Mouse (Mus musculus): ENCODE results near the gene Snrpb.

Gene Snrpb

GRCm38 (mm10) chr2:130178706-130179506 is at the start of gene Snrpb:
Snrpb (minus strand) TSS chr2:130179403.
- peak; percentile 68 to 82 for DNase-seq (ENCODE audit: low spot score in 2 of 2)

DNA sequence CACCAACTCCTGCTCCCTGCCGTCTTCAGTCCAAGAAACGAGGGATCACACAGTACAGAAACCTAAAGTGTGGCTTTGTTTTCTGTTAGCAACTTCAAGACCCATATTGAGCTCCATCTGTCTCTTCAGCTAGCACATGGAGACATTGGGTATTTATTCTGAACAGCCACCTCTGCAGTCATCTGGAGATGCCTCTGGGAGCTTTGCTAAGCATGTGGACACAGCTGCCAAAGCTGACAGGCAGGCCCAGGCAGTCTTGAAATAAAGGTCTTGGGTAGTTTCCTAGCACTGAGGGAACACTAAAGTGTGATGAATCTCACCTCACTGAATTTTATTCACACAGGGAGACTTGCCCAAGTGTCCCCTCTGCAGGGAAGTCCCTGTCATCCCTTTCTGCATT is 32.4 kb upstream of the Snrpb start:
- no peak for DNase-seq (ENCODE audit: low spot score in 2 of 2)

DNA sequence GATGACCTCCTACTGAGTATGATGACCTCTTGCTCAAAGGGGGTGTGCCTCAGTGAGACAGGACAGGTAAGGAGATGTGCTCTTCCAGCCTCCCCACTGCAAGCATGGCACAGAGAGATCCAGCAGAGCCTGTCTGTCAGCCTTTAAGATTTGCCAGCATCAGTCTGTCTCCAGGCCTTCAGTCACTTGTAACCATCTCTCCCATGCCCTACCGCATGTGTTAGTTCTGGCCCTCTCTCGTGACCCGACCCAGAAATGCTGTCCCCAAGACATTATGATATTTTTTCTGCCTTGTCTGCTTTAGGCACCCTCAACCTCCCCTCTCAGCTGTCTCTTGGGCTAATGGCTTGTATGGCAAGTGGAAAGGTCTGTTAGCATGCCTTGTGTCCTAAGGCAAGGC is 30.4 kb upstream of the Snrpb start:
- no peak for DNase-seq (ENCODE audit: low spot score in 2 of 2)

GRCm38 (mm10) chr2:130207996-130208395 is 28.8 kb upstream of the Snrpb start:
- DNase-seq (ENCODE audit: low spot score in 2 of 2), result no peak

DNA sequence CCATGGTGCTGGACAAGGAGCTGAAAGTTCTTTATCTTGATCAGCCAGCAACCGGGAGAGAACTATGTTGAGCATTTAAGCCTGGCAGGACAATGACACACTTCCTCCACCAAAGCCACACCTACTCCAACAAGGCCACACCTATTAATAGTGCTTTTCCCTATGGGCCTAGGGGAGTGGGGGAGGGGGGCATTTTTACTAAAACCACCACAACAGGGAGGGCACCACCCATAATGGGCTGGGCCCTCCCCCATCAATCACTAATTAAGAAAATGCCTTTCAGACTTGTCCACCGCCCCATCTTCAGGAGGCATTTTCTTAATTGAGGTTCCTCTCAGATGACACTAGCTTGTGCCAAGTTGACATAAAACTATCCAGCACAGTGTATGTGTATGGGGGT is 28.2 kb upstream of the Snrpb start:
- DNase-seq (ENCODE audit: low spot score in 2 of 2), result no peak

- no peak for DNase-seq (ENCODE audit: low spot score in 2 of 2)
These were observed 21.8 kb upstream of the Snrpb start for GRCm38 (mm10) chr2:130200961-130201360.

DNA sequence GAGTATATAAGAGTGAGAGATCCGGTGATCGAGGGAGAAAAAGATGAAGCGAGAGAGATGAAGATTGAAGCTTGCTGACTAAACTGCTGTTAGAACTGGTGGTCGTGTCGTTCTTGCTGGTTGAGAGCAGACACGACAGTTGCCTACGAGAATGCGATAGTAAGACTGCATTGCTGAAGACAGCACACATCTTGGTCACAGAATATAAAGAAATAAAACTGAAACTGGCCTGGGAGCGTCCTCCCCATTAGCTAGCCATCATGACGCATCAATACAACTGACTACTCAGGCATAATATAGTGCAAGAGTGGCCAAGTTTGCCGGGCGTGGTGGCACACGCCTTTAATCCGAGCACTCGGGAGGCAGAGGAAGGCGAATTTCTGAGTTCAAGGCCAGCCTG is 15.7 kb upstream of the Snrpb start, which contains the start of gene Tmc2:
Gene Tmc2, plus strand, starts transcription at position 301 of the 400 bp plus-strand sequence.
- no peak for DNase-seq (ENCODE audit: low spot score in 2 of 2)

DNA sequence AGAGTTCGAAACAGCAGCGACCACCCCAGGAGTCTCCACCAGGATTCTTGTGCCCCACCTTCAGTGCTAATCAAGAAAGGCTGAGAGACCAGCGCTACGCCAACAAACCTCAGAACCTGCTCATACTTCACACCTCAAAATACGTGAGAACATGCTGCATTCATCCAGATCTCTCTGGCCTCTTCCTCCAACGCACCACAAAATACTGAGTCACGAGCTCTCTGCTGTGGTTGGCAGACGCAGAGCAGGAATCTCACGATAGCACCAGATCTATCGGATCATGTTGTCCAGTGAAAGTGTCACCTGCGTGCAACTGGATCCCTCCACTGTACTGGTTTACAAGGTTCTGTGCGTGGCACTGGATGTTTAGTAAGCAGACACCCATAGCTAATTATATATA is 9.2 kb upstream of the Snrpb start:
- no peak for DNase-seq (ENCODE audit: low spot score in 2 of 2)

DNA sequence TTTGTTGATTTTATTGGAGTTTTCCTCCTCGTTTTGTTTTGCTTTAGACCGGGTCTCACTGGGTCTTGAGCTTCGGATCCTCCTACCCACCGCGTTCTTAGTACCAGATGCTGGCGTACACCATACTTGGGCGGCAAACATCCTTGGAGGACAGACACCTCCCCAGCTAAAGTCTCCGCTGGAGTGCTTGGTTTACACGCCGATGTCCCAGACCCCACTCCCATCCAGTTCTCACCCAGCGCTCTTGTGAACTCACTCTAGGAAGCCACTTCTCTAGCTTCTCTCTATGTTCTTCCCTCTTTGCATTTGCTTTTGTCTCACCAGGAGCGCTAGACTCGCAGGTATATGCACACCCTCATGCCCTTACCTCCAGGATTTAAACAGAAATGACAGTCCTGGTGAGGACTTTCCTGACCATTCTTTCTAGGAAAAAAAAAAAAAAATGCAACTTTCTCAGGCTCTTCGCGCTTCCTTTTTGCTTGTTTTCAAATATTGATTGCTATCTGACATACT is 360 bp upstream of the Snrpb start:
- DNase-seq (ENCODE audit: low spot score in 2 of 2), result peak in 1 of 2 experiments; percentile 10

DNA sequence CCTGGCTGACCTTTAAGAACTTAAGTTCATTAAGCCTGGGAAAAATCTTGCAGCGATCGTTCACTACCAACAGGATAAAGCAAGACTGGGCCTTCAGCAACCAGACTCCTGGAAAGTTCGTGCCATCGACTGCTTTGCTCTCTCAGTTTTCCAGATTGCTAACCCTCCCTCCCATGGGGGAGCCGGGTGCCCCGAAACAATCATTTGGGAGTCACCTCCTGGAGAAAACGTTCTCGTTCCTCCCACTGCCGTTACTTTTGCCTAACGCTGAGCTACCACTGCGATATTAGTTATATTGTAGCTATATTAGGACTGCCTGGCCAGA is 860 bp downstream of the Snrpb start:
- no peak for DNase-seq (ENCODE audit: low spot score in 2 of 2)

DNA sequence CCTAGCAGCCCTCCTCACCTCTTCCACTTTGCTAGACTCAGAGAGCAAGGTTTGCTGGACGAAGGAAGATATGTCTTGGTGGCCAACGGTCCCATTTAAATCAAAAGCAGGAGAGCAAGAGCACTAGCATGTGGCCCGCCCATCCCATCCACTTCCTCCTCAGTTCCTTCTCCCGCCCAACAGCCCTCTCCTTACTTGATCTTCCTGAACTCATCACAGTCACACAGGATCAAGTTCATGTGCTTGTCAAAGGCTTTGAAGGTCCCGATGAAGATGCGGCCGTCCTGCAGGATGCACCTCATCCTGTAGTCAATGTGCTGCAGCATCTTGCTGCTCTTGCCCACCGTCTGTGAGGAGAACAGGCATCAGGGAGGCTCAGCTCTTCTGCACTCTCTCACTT is 2.4 kb downstream of the Snrpb start:
- DNase-seq (ENCODE audit: low spot score in 2 of 2), result no peak

- DNase-seq (ENCODE audit: low spot score in 2 of 2), result no peak
These were observed 7.5 kb downstream of the Snrpb start for GRCm38 (mm10) chr2:130171674-130172073.

GRCm38 (mm10) chr2:130167861-130168260 is 11.3 kb downstream of the Snrpb start:
- DNase-seq (ENCODE audit: low spot score in 2 of 2), result no peak

DNA sequence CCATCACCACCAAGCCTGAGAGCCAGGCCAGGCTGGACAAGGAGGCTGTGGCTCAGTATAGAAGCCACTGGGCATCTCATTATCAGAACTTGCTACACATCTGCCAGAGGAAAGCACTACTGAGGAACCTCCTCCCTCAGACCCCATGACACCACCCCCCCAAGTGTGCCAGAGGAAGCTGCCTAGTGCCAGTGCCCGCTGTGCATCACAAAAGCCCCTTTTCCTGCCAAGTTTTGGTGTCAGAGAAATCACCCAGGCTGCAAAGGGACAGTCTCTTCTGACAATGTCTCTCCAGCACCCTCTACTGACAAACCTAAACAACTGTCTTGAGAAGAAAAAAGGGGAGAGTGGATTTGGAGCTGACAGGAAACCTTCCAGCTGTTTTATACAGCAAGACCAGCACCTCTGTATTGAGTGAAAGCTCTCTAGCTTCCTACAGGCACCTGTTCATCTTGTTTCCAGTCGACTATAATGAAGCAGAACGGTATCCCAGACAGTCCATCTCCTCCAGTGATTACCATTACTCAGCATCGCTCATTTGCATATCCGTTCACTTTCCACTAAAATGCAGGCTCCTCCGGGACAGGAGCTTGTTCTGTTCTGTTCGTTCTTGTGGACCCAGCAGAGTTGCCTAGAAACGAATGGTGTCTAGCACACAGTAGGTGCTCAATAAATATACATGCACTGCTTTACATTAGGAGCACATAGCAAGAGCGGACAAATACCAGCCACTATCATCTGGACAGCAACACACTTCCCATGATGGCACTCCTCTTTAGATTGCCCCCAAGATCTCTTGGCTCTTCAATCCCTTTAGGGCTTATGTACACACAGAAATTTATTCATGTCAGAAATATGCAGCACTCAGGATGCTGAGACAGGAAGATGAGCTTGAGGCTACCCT is 12.6 kb downstream of the Snrpb start:
- no peak for DNase-seq (ENCODE audit: low spot score in 2 of 2)

GRCm38 (mm10) chr2:130162701-130163100 is 16.5 kb downstream of the Snrpb start:
- DNase-seq (ENCODE audit: low spot score in 2 of 2), result no peak

- no peak for DNase-seq (ENCODE audit: low spot score in 2 of 2)
These were observed 21.1 kb downstream of the Snrpb start for GRCm38 (mm10) chr2:130158088-130158437.

GRCm38 (mm10) chr2:130157231-130158087 is 21.7 kb downstream of the Snrpb start:
- no peak for DNase-seq (ENCODE audit: low spot score in 2 of 2)

DNA sequence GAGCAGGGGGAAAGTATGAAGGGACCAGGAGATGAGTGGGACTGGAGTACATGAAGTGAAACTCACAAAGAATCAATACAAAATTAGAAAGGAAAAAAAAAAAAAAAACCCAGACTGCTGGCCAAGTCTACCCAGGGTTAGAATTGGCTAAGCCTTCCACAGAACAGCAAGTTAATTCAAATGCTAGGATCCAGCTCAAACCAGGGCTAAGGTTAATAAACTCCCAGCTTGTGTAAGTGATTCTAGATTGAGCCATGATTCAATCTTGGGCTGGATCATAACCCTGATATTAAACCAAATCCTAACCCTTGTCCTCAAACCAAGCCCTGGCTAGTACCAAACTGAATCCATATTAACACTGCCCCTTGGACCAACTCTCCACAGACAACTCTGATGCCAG is 23.4 kb downstream of the Snrpb start:
- DNase-seq (ENCODE audit: low spot score in 2 of 2), result no peak

- no peak for DNase-seq (ENCODE audit: low spot score in 2 of 2)
These were observed 24.0 kb downstream of the Snrpb start for GRCm38 (mm10) chr2:130155171-130155570.

DNA sequence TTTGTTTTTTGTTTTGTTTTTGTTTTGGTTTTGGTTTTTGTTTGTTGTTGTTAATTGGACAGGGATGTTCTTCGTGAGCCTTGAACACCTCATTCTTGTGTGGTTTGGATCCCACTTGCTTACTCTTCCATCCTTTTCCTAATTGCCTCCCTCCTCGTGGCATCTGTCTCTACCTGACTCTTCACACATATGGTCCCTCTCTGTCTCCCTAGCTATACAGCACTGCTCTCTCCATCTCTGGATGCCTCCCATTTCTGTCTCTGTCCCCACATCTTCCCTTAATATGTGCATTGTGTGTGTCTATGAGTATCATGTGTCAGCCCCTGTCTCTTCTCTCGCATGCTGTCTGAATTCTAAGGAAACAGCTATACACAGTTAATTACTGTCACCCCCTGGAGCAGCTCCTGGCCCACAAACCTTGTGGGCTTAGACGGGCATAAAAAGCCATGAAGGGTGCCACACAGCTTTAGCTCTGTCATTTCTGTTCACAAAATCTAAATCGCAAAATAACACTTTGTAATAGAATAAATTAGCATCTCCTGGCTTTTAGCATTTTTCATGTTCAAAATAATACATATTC is 33.0 kb downstream of the Snrpb start:
- no peak for DNase-seq (ENCODE audit: low spot score in 2 of 2)

DNA sequence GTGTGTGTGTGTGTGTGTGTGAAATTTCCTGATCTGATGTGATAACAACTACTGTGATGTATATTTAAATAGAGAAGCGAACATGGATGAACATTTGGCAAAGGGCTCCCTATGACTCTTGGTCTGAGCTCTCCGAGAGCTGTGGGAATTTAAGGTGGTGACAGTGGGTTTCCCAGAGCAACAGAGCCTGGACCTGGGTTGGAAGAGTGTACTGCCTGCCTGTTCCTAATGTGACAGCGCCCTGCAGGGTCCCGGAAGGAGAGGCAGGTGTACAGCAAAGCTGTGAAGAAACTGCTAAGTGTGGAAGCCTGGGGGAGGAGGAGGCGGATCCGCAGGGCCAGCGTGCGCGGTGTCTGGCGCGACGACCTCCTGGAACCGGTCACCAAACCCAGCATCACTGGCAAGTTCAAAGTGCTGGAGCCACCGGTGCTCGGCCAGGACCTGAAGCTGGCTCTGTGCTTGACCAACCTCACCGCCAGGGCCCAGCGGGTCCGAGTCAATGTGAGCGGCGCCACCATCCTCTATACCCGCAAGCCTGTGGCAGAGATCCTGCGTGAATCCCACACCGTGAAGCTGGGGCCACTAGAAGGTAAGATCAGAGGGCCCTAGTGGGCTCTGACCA is 34.4 kb downstream of the Snrpb start:
- no peak for DNase-seq (ENCODE audit: low spot score in 2 of 2)
